Mouse (Mus musculus): Measurements from ENCODE around the gene Gm10645. TPM values are rescaled to one million over a fixed set of nuclear protein-coding genes. Genes with fewer than 3 reads are reported as not detected.
A peak's percentile ranks its signal among the peaks of the same experiment; 100 is the strongest.

The Gm10645 gene
- 2.3 TPM in 2 replicates for polyA plus RNA-seq (2015; fragmentation: Nextera tagmentation; extraction: Ambion mirVana)

DNA sequence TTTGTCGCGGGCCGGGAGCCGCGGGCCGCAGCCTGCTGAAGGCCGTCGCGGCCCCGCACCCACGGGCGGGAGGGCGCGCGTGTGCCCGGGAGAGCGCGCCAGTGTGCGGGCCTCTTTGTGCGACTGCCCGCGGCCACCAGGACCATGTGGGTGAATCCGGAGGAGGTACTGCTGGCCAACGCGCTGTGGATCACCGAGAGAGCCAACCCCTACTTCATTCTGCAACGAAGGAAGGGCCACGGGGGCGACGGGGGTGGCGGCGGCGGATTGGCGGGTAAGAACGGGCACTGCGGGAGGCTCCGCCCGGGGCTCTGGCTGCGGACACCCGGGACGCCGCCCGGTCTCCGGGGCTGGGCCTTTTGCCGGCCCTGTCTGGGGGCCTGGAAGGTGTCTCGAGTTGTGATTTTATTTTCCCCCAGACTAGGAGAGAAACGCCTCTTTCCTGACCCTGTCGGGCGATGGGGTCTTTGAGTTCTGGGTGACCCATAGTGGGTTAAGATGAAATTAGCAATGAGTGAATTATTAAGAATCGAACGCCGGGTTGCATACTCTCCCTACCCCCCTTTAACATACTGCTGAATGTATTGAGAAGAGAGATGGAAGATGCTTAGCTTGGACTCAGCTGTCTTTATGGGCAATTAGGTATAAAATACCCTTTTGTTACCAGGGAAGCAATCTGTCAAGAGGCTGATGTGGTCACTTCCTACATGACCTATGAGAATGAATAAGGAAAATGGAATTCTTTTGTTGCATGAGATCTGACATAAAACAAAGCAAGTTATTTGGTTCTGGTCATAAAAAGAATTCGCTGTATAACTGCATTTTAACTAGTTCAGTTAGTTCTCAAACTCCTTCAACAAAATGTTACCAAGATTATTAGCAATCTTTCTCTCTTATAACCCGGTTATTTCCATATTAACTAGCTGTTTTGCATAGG is at the start of gene Gm10645:
Gm10645 (minus strand) TSS at position 240 of the 937 bp plus-strand sequence.
- Histone ChIP-seq H3K4me3 (replicated peaks) (peak within 1 kb of the TSS; percentile 71), H3K27me3 (no peaks in the 10 kb centered on the region), H3K36me3 (no peaks in the 10 kb centered on the region), H3K4me2 (replicated peaks) (peak within 1 kb of the TSS; percentile 91), H3K9me3 (replicated peaks) (no peaks in the 10 kb centered on the region), H3K27ac (replicated peaks) (peak within 1 kb of the TSS; percentile 80), H3K9ac (peak within 1 kb of the TSS; percentile 71), H3K4me1 (peaks cover 10% of the 10 kb centered on the region; the same call in 1 of the 2 replicates)
- peak; percentile 41 for ATAC-seq (ENCODE audit: insufficient number of reproducible peaks, low FRiP score, low TSS enrichment, low read depth)
- WGBS = 3% methylated on average over 54 of the region's 54 CpGs

DNA sequence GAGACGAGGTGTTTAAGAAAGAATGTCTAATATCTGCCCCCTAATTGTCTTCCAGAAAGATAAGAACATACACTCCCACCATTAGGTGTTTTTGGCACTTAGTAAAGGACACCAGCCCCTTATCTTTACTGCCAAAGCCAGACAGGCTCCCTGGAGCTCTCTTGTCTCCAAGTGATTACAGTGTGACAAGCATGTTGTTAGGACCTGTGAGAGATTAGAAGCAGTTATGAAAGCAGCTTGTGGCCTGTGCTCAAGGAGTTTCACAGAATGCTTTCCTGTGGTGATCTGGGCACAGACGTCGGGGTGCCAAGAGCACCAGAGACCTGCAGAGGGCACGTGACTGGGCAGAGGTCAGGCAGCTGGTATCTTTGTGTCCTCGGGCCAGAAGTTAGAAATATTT is 49.1 kb upstream of the Gm10645 start:
- no peak overlapping the region for H3K9ac ChIP-seq
- no peak for ATAC-seq (ENCODE audit: insufficient number of reproducible peaks, low FRiP score, low TSS enrichment, low read depth)
- no peak overlapping the region for H3K4me2 ChIP-seq (replicated peaks)
- H3K4me1 ChIP-seq = no peaks in the 10 kb centered on the region
- H3K36me3 ChIP-seq = no peaks in the 10 kb centered on the region
- no peaks in the 10 kb centered on the region for H3K9me3 ChIP-seq (replicated peaks)
- no peaks in the 10 kb centered on the region for H3K27me3 ChIP-seq
- 71% methylated on average over 5 of the region's 5 CpGs for WGBS
- no peak overlapping the region for H3K27ac ChIP-seq (replicated peaks)
- no peak overlapping the region for H3K4me3 ChIP-seq (replicated peaks)

DNA sequence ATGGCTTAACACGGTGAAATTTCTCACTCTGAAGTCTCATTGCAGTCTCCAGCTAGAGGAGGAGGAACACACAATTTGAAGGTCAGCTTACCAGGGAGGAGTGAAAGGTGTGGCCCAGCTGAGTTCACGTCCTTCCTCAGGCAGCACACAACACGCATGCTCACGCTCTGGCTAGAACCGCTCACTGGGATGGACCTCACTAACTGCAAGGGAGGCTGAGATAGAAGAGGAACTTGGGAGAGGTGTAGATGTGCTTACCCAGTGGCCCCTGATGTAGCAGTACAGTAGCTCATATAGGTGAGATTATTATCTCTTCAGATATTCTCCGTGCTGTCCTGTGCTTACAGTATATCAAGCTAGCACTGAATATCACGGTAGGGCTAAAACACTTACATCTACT is 44.7 kb upstream of the Gm10645 start:
- Histone ChIP-seq H3K4me2 (replicated peaks) (no peak overlapping the region), H3K27ac (replicated peaks) (no peak overlapping the region), H3K9me3 (replicated peaks) (no peaks in the 10 kb centered on the region), H3K9ac (no peak overlapping the region), H3K4me1 (no peaks in the 10 kb centered on the region), H3K4me3 (replicated peaks) (no peak overlapping the region), H3K27me3 (no peaks in the 10 kb centered on the region), H3K36me3 (no peaks in the 10 kb centered on the region)
- ATAC-seq (ENCODE audit: insufficient number of reproducible peaks, low FRiP score, low TSS enrichment, low read depth) = no peak
- WGBS = 88% methylated on average over 7 of the region's 7 CpGs

DNA sequence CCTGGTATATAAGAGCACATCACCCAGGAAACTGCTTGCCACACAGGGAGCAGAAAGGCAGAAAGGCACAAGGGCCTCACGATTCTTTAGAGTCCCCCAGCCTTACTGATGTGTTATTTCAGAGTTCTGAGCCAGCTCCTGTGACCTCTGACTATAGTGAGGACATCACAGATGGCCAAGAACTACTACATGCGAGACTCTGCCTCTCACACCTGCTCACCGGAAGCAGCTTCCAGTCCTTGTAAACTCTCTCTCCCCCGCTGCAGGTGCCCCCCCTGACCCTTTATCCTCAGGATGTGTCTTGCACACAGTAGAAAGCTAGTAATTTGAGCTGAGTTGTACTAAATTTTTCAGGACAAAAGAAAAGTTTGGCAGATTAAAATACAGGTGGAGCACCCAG is 43.6 kb upstream of the Gm10645 start:
- Histone ChIP-seq H3K27me3 (no peaks in the 10 kb centered on the region), H3K4me3 (replicated peaks) (no peak overlapping the region), H3K9me3 (replicated peaks) (no peaks in the 10 kb centered on the region), H3K36me3 (no peaks in the 10 kb centered on the region), H3K27ac (replicated peaks) (no peak overlapping the region), H3K4me2 (replicated peaks) (no peak overlapping the region), H3K9ac (no peak overlapping the region), H3K4me1 (no peaks in the 10 kb centered on the region)
- no peak for ATAC-seq (ENCODE audit: insufficient number of reproducible peaks, low FRiP score, low TSS enrichment, low read depth)
- 65% methylated on average over 4 of the region's 4 CpGs for WGBS

DNA sequence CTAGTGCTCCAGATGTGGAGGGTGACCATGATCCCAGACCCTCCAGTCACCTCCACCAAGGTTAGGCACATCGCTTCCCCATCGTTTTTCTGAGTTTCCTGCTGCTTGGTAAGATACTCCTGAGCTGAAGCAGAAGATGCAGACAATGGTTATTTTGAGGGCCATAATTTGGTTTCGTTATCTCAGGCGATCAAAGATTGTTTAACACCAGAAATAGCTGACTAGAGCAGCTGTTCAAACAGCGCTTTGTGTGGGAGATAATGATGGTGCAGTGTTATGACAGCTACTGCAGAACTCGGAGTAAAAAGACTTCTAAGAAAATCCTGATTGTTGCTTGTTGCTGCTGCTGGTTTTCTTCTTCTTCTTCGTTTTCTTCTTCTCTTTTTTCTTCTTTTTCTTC is 39.9 kb upstream of the Gm10645 start:
- no peak for ATAC-seq (ENCODE audit: insufficient number of reproducible peaks, low FRiP score, low TSS enrichment, low read depth)
- no peak overlapping the region for H3K4me2 ChIP-seq (replicated peaks)
- H3K36me3 ChIP-seq = no peaks in the 10 kb centered on the region
- no peaks in the 10 kb centered on the region for H3K9me3 ChIP-seq (replicated peaks)
- H3K4me3 ChIP-seq (replicated peaks) = no peak overlapping the region
- WGBS = 74% methylated on average over 7 of the region's 7 CpGs
- H3K27ac ChIP-seq (replicated peaks) = no peak overlapping the region
- no peaks in the 10 kb centered on the region for H3K4me1 ChIP-seq
- H3K27me3 ChIP-seq = no peaks in the 10 kb centered on the region
- H3K9ac ChIP-seq = no peak overlapping the region

GRCm38 (mm10) chr8:83202946-83203345 is 37.0 kb upstream of the Gm10645 start:
- no peak for ATAC-seq (ENCODE audit: insufficient number of reproducible peaks, low FRiP score, low TSS enrichment, low read depth)
- Histone ChIP-seq H3K9ac (no peak overlapping the region), H3K27ac (replicated peaks) (no peak overlapping the region), H3K36me3 (no peaks in the 10 kb centered on the region), H3K4me2 (replicated peaks) (no peak overlapping the region), H3K9me3 (replicated peaks) (no peaks in the 10 kb centered on the region), H3K27me3 (no peaks in the 10 kb centered on the region), H3K4me3 (replicated peaks) (no peak overlapping the region), H3K4me1 (peaks cover 13% of the 10 kb centered on the region)
- 88% methylated on average over 11 of the region's 11 CpGs for WGBS

DNA sequence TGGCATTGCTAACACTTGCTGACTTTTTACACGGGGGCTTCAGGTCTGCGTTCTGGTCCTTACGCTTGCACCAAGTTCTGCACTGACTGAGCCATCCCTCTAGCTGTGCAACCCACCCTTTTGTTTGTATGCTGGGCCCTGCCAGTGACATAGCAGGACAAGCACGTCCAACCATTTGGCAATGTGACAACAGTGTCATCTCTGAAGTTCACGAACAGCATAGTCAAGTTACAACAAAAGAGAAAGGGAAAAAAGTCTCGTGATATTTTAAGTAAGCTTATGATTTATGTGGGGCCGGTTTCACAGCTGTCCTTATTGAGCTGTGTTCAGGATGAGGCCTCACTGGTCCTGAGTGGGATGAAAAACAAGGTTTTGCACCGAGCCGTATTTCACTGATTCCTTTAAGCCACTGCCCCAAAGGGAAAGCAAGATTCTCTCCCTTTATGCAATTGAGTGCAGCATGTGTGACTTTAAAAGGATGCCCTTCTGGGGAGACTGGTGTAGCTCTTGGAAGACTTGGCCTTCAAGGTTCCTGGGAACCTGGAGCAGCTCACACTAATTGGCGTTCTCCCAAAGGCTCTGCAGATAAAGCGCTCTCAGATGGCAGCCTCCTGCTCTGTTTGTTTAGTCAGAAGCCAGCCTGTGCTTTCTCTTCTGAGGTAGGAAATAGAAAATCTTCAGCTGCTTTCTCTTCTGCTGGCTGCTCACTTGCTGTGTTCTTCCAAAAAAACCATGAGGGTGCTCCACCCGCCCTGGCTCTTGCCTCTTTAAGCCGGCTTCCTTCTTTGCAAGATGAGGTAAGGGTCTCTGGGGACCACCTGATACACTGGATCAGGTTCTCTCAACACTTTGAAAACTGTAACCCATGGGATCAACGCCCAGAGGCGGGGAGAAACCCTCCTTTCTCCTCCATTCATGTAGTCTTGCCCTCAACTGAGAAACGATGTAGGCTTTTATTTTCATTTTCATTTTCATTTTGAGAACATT is 34.5 kb upstream of the Gm10645 start:
- Histone ChIP-seq H3K27me3 (no peaks in the 10 kb centered on the region), H3K4me2 (replicated peaks) (0 out of 2 replicates have a peak overlapping the region, but pooled peaks have one; percentile 19), H3K27ac (replicated peaks) (peak overlapping the region; percentile 49; the same call in 1 of the 2 replicates), H3K9me3 (replicated peaks) (no peaks in the 10 kb centered on the region), H3K36me3 (no peaks in the 10 kb centered on the region), H3K4me3 (replicated peaks) (no peak overlapping the region), H3K9ac (no peak overlapping the region), H3K4me1 (peaks cover 13% of the 10 kb centered on the region)
- 58% methylated on average over 16 of the region's 16 CpGs for WGBS
- ATAC-seq (ENCODE audit: insufficient number of reproducible peaks, low FRiP score, low TSS enrichment, low read depth) = peak; percentile 84

DNA sequence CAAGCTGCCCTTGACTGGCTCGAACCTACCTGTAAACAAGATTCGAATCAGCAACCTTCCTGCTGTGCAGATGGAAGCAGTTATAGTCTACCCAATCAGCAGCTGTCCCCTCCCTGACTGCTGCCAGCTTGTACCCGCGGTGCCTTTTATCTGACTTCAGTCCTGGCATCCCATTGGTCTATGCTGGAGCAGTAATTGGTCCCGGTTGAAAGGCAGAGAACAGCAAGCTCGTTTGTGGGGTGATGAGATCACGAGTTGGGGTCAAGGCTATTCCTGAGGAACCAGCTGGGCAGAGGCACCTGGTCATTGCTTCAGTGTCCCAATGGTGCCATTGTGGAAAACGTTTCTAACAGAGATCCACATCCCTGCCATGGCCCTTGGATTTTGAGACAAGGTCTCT is 33.7 kb upstream of the Gm10645 start:
- Histone ChIP-seq H3K27ac (replicated peaks) (no peak overlapping the region), H3K4me3 (replicated peaks) (no peak overlapping the region), H3K4me2 (replicated peaks) (no peak overlapping the region), H3K9me3 (replicated peaks) (no peaks in the 10 kb centered on the region), H3K4me1 (peaks cover 13% of the 10 kb centered on the region), H3K36me3 (no peaks in the 10 kb centered on the region), H3K9ac (no peak overlapping the region), H3K27me3 (no peaks in the 10 kb centered on the region)
- 61% methylated on average over 8 of the region's 8 CpGs for WGBS
- ATAC-seq (ENCODE audit: insufficient number of reproducible peaks, low FRiP score, low TSS enrichment, low read depth) = no peak

- ATAC-seq (ENCODE audit: insufficient number of reproducible peaks, low FRiP score, low TSS enrichment, low read depth) = no peak
- H3K4me3 ChIP-seq (replicated peaks) = no peak overlapping the region
Measured at GRCm38 (mm10) chr8:83196088-83196487, 30.1 kb upstream of the Gm10645 start.

DNA sequence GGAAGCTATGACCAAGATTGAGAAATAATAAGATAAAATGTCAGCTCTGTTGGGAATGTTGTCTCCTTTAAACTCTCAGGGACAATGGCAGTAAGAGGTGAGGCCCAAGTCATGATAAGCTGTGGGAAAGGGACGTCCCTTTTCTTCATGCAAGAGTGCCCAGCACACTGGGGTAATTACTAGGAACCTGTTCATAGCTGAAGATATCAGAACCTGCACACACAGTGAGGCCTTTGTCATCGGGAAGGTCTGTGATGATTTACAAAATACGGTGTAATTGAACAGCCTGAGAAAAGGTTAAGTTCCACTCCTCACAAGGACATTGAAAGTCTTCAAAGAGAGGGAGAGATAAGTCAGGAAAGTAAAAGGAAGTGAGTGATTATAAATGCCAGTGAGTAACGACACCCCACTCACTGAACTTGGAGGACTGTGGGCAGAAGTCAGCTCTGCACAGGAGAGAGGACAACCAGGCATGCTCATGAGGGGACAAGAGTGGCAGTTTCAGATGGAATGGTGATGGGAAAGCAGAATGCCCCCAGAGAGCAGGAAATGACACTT is 23.6 kb upstream of the Gm10645 start:
- no peak overlapping the region for H3K4me2 ChIP-seq (replicated peaks)
- WGBS = 67% methylated on average over 4 of the region's 4 CpGs
- no peak overlapping the region for H3K9ac ChIP-seq
- H3K27me3 ChIP-seq = no peaks in the 10 kb centered on the region
- no peaks in the 10 kb centered on the region for H3K36me3 ChIP-seq
- H3K4me1 ChIP-seq = no peaks in the 10 kb centered on the region
- no peak for ATAC-seq (ENCODE audit: insufficient number of reproducible peaks, low FRiP score, low TSS enrichment, low read depth)
- no peaks in the 10 kb centered on the region for H3K9me3 ChIP-seq (replicated peaks)
- H3K4me3 ChIP-seq (replicated peaks) = no peak overlapping the region
- H3K27ac ChIP-seq (replicated peaks) = no peak overlapping the region

More at GRCm38 (mm10) chr8:83196088-83196487, 30.1 kb upstream of the Gm10645 start:
- Histone ChIP-seq H3K27me3 (no peaks in the 10 kb centered on the region), H3K4me2 (replicated peaks) (no peak overlapping the region), H3K9ac (no peak overlapping the region), H3K9me3 (replicated peaks) (no peaks in the 10 kb centered on the region), H3K36me3 (no peaks in the 10 kb centered on the region), H3K27ac (replicated peaks) (no peak overlapping the region), H3K4me1 (peaks cover 13% of the 10 kb centered on the region)
- 70% methylated on average over 6 of the region's 6 CpGs for WGBS

Measured in embryonic facial prominence, embryonic 15.5 days (tissue).